Mouse (Mus musculus): ENCODE data around the gene Gprc5b. TPM values are rescaled to one million over a fixed set of nuclear protein-coding genes. Genes with fewer than 3 reads are reported as not detected.

Gprc5b gene
- total and polyA plus RNA-seq, 3 experiments: 0.04 to 0.06 TPM; not detected in 1

- Histone ChIP-seq H3K27me3 (replicated peaks) (peaks cover 48% of the 10 kb centered on the region), H3K79me2 (replicated peaks; ENCODE audit: control insufficient read depth, extremely low read depth, insufficient read depth, poor library complexity, severe bottlenecking) (no peaks in the 10 kb centered on the region), H3K4me3 (replicated peaks in 1 of 3; ENCODE audit: low read depth in 2 of 3, low read length in 2 of 3, poor library complexity in 1 of 3) (no peak overlapping the region), H3K4me1 (ENCODE audit: control insufficient read depth in 1 of 2, insufficient read depth in 2 of 2) (no peaks in the 10 kb centered on the region), H3K4me2 (ENCODE audit: insufficient read depth, low read depth, poor library complexity, severe bottlenecking) (no peak overlapping the region), H3K9me3 (replicated peaks; ENCODE audit: low read length) (peaks cover 2% of the 10 kb centered on the region), H3K9ac (ENCODE audit: insufficient read depth, low read depth) (no peak overlapping the region), H3K27ac (ENCODE audit: insufficient read depth, low read depth) (no peak overlapping the region), H3K36me3 (replicated peaks in 1 of 2; ENCODE audit: control insufficient read depth in 1 of 2, insufficient read depth in 1 of 2, low read length in 1 of 2) (no peaks in the 10 kb centered on the region)
- TF ChIP-seq SIN3A (IDR thresholded peaks at IDR 0.05; ENCODE audit: low read length): no peak
- TF ChIP-seq RAD21 (IDR thresholded peaks at IDR 0.05; ENCODE audit: low read depth, low read length): peak; percentile 24
- TF ChIP-seq CHD2 (IDR thresholded peaks at IDR 0.05; ENCODE audit: low read length): no peak
- TF ChIP-seq MXI1 (IDR thresholded peaks at IDR 0.05; ENCODE audit: low read depth, low read length): no peak
- peak; percentile 36 for TF ChIP-seq SMC3 (IDR thresholded peaks at IDR 0.05; ENCODE audit: low read depth, low read length)
- no peak for TF ChIP-seq POLR2A (IDR thresholded peaks at IDR 0.05; ENCODE audit: low read depth, low read length)
- peak; percentile 7 to 53; a peak in 2 of 4 replicates for TF ChIP-seq CTCF (conservative IDR thresholded peaks at IDR 0.05 in 1 of 2, IDR thresholded peaks at IDR 0.05 in 1 of 2; ENCODE audit: low read depth in 2 of 2, low read length in 2 of 2)
- no peak for DNase-seq (ENCODE audit: extremely low read depth)
- in situ Hi-C loops (cut with MboI; ENCODE audit: low pct_ligation_motif_present, low pct_unique_long_range_greater_than_20kb, low sequenced_read_pairs) (loop anchor here (10.0 kb wide), 2 partner anchors 409 to 499 kb away; partner anchors contain the start of gene Acsm5), dilution Hi-C loops (cut with MboI; ENCODE audit: extremely low pct_ligation_motif_present, extremely low pct_unique_long_range_greater_than_20kb, low sequenced_read_pairs) (no loop called here)
These were observed 20.7 kb upstream of the Gprc5b start for GRCm38 (mm10) chr7:119015736-119016135.

- Histone ChIP-seq H3K4me2 (ENCODE audit: insufficient read depth, low read depth, poor library complexity, severe bottlenecking) (no peak overlapping the region), H3K9ac (ENCODE audit: insufficient read depth, low read depth) (no peak overlapping the region), H3K36me3 (replicated peaks in 1 of 2; ENCODE audit: control insufficient read depth in 1 of 2, insufficient read depth in 1 of 2, low read length in 1 of 2) (no peaks in the 10 kb centered on the region), H3K4me1 (ENCODE audit: control insufficient read depth in 1 of 2, insufficient read depth in 2 of 2) (no peaks in the 10 kb centered on the region), H3K79me2 (replicated peaks; ENCODE audit: control insufficient read depth, extremely low read depth, insufficient read depth, poor library complexity, severe bottlenecking) (no peaks in the 10 kb centered on the region), H3K9me3 (replicated peaks; ENCODE audit: low read length) (peaks cover 8% of the 10 kb centered on the region), H3K27ac (ENCODE audit: insufficient read depth, low read depth) (no peak overlapping the region), H3K27me3 (replicated peaks) (peaks cover 59% of the 10 kb centered on the region), H3K4me3 (replicated peaks in 1 of 3; ENCODE audit: low read depth in 2 of 3, low read length in 2 of 3, poor library complexity in 1 of 3) (no peak overlapping the region)
- in situ Hi-C loops (cut with MboI; ENCODE audit: low pct_ligation_motif_present, low pct_unique_long_range_greater_than_20kb, low sequenced_read_pairs) (loop anchor here (10.0 kb wide), 2 partner anchors 414 to 504 kb away; partner anchors contain the start of gene Acsm5), dilution Hi-C loops (cut with MboI; ENCODE audit: extremely low pct_ligation_motif_present, extremely low pct_unique_long_range_greater_than_20kb, low sequenced_read_pairs) (no loop called here)
- TF ChIP-seq ELF1 (IDR thresholded peaks at IDR 0.05; ENCODE audit: low read depth, low read length): no peak
- TF ChIP-seq IRF4 (IDR thresholded peaks at IDR 0.05; ENCODE audit: low read depth, low read length): no peak
- TF ChIP-seq RAD21 (IDR thresholded peaks at IDR 0.05; ENCODE audit: low read depth, low read length): peak; percentile 81
- TF ChIP-seq MAX (IDR thresholded peaks at IDR 0.05; ENCODE audit: low read length): no peak
- TF ChIP-seq NELFE (IDR thresholded peaks at IDR 0.05; ENCODE audit: low read depth, low read length): no peak
- no peak for TF ChIP-seq SIN3A (IDR thresholded peaks at IDR 0.05; ENCODE audit: low read length)
- TF ChIP-seq BHLHE40 (IDR thresholded peaks at IDR 0.05; ENCODE audit: low read depth, low read length): no peak
- peak; percentile 52 for TF ChIP-seq SMC3 (IDR thresholded peaks at IDR 0.05; ENCODE audit: low read depth, low read length)
- no peak for TF ChIP-seq ETS1 (conservative IDR thresholded peaks at IDR 0.05; ENCODE audit: low read depth, low read length)
- no peak for TF ChIP-seq JUND (conservative IDR thresholded peaks at IDR 0.05; ENCODE audit: low read depth, low read length)
- TF ChIP-seq MXI1 (IDR thresholded peaks at IDR 0.05; ENCODE audit: low read depth, low read length): no peak
- TF ChIP-seq UBTF (IDR thresholded peaks at IDR 0.05; ENCODE audit: low read depth, low read length): no peak
- TF ChIP-seq ZNF384 (IDR thresholded peaks at IDR 0.05; ENCODE audit: low read depth, low read length): no peak
- TF ChIP-seq CTCF (conservative IDR thresholded peaks at IDR 0.05 in 1 of 2, IDR thresholded peaks at IDR 0.05 in 1 of 2; ENCODE audit: low read depth in 2 of 2, low read length in 2 of 2): peak; percentile 83 to 91
- no peak for TF ChIP-seq KAT2A (IDR thresholded peaks at IDR 0.05; ENCODE audit: insufficient replicate concordance, low read length)
- peak; percentile 61 for DNase-seq (ENCODE audit: extremely low read depth)
These were observed 16.0 kb upstream of the Gprc5b start for GRCm38 (mm10) chr7:119010854-119011529.
